Mouse (Mus musculus) G1E-ER4 (cell line): ENCODE measurements at regions not wholly inside any gene's neighbourhood (a gene's known extent, or its start where the extent isn't known, plus 50 kb on each side); places are given as distances from the start of the nearest gene placed in this dataset.

Experiments
- GATA1 ChIP-seq: IDR thresholded peaks from one replicate; pipeline ENCODE4 v1.8.0; 2012; ENCODE audit warnings: low read length, inconsistent platforms

- TF ChIP-seq GATA1 = no peak
These were observed 313.6 kb upstream of the Spred2 start for GRCm38 (mm10) chr11:19610559-19610958.

GRCm38 (mm10) chr11:19611217-19611616, 313.0 kb upstream of the Spred2 start:
- TF ChIP-seq GATA1 = no peak

- no peak for TF ChIP-seq GATA1
These were observed 307.7 kb upstream of the Spred2 start for GRCm38 (mm10) chr11:19616520-19616919.

DNA sequence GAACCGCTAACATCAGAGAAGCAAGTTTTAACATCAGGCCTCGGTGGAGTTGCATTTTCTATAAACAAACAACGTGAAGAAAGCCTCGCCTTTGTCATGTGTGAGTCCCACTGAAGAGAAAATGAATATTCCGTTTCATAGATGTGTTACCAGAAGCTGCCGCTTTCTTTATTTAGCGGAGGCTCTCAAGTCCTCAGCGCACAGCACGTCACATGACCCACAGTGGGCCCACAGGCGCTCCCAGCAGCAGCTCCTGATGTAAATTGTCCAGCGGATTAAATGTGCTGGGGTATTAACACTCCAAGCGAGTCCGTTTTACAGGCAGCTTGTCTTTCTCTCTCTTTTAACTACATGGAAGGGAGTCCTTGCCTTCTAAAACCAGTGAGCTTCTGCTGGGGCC, 304.7 kb upstream of the Spred2 start:
- no peak for TF ChIP-seq GATA1

DNA sequence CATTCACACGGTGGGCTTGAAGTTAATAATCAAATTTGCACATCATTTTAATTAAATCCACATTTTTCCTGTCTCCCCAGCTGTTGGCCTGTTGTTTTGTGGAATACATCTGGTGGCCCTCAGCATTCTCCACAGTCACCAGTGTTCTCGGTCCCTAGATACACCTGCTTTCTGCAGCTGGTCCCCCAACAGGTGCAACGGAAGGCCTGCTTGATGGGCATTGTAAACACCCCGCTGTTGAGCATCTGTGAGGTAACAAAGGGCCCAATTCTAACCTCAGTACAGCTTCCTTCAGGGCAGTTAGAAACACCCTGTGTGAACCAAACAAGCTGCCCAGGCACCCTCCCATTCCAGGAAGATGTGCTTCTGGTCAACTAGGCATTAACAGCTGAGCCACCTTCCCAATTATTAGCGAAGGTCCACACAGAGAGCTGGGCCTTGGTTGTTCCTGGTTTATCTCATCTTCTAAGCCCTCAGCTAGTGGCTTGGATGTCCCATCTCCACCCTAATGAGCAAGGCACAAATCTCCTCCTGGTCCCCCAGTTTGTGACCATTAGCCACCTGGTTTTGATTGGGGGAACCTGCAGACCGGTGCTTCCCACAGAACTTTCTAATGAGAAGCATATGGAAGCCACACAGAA, 293.0 kb upstream of the Spred2 start:
- no peak for TF ChIP-seq GATA1

- TF ChIP-seq GATA1 = no peak
These were observed 291.7 kb upstream of the Spred2 start for GRCm38 (mm10) chr11:19632477-19632876.

DNA sequence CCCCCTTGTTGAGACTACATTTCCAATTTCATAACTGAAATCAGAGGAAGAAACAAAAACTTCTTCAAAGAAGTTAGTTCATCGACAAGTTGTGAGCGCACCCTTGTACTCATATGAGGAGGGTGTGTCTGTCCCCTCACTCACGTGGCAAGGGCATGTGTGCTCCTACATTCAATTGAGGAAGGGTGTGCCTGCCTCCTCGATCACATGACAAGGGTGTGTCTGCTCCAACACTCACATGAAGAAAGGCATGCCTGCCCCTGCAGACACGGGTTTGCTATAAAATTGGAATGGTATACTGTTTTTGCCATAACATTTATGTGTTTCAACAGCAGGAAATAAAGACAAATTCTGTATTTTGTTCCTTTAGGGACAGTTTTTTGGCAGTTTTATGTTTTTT, 290.6 kb upstream of the Spred2 start:
- no peak for TF ChIP-seq GATA1

- no peak for TF ChIP-seq GATA1
These were observed 283.0 kb upstream of the Spred2 start for GRCm38 (mm10) chr11:19641153-19641552.

- no peak for TF ChIP-seq GATA1
These were observed 279.9 kb upstream of the Spred2 start for GRCm38 (mm10) chr11:19644116-19644795.

GRCm38 (mm10) chr11:19645106-19645505, 279.1 kb upstream of the Spred2 start:
- TF ChIP-seq GATA1 = no peak

GRCm38 (mm10) chr11:19651522-19651921, 272.7 kb upstream of the Spred2 start:
- TF ChIP-seq GATA1 = no peak

DNA sequence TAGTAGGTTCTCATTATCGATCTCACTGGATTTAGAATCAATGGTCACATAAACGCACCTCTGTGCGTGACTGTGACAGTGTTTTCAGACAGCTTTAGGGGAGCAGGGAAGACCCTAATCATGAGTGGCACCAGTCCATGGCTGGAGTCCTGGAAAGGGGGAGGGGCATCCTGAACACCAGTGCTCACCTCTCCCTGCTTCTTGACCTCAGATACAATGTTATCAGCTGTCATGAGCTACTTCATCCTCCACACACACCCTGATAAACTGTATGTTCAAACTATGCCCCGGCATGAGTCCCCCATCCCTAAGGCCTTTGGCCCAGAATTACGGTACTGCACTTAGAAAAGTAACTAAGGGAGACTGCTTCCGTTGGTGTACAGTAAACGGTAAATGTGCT, 272.2 kb upstream of the Spred2 start:
- TF ChIP-seq GATA1 = no peak

GRCm38 (mm10) chr11:19659511-19659910, 264.7 kb upstream of the Spred2 start:
- TF ChIP-seq GATA1 = no peak

GRCm38 (mm10) chr11:19666732-19667131, 257.4 kb upstream of the Spred2 start:
- no peak for TF ChIP-seq GATA1

DNA sequence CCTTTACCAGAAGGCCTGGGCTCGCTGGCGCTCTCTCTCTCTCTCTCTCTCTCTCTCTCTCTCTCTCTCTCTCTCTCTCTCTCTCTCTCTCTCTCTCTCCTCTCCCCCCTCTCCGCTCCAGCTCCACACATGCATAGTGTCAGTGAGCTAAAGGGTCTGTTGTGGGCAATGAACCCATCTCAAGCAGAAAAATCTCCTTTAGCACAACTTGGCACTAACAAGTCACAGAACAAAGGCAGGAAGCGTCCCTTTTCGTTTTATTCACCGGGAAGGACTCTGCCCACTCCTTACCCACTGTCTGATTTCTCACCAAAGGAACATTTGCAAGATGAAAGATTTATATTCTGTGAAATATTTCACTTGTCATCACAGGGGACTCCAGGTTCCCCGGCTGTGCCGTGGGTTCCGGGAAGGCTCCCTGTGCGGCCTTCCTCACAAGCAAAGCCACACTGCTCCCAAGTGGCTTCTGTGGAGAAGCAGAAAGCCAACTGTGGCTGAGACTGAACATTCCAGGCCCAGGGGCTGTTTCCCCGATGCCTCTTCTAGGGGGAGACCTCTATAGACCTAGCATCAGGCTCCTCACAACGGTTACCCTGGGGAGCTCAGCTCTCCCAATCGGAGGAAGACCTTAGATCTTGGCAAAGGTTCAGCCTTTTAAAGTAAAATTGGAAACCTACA, 253.2 kb upstream of the Spred2 start:
- TF ChIP-seq GATA1 = no peak

DNA sequence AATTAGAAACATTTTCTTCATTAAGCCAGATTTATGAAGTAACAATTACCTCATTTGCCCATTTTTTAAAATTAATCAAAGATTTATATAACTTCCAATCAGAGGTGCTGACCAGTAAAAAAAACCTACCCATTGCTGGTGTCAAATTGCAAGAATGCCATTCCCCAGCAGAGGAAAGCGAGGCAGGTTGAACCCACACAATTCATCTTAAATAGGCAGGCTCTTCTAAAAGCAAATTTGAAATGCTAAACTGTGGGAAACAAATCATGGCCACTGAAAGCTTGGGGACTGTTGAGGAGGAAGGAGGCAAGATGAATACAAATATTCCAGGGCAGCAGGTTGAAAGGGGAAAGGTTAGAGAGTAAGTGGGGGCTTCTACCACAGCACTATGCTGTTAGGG, 251.2 kb upstream of the Spred2 start:
- TF ChIP-seq GATA1 = no peak

- TF ChIP-seq GATA1 = no peak
These were observed 247.7 kb upstream of the Spred2 start for GRCm38 (mm10) chr11:19676514-19676913.
